Mouse (Mus musculus): ENCODE measurements around the gene C77080. TPM values are rescaled to one million over a fixed set of nuclear protein-coding genes. Genes with fewer than 3 reads are reported as not detected.
"Not testable (repeated sequence)": the region's sequence is repeated elsewhere in the genome, so short reads cannot be mapped to it uniquely, and the experiment has no call there.

Gene C77080
- polyA plus RNA-seq, 1 experiment: 15.6 TPM

GRCm38 (mm10) chr4:129221097-129222010 lies 39.9 kb downstream of the C77080 start:
- DNase-seq: peak in 1 of 2 experiments; percentile 35
- H3K4me3 ChIP-seq (replicated peaks; ENCODE audit: insufficient read depth, low read depth, low read length): no peak overlapping the region
- H3K27me3 ChIP-seq (ENCODE audit: control insufficient read depth, insufficient read depth, low read length): no peaks in the 10 kb centered on the region
- no peak for TF ChIP-seq POLR2A (IDR thresholded peaks at IDR 0.05; ENCODE audit: borderline replicate concordance, insufficient read depth, low read length)
- TF ChIP-seq CTCF (IDR thresholded peaks at IDR 0.05; ENCODE audit: borderline replicate concordance, insufficient read depth, low read depth, low read length): no peak
- peak overlapping the region; percentile 65 for H3K27ac ChIP-seq (ENCODE audit: insufficient read depth, low read length)
- peaks cover 67% of the 10 kb centered on the region for H3K4me1 ChIP-seq (ENCODE audit: control insufficient read depth, insufficient read depth, low read length)
- WGBS: 62% methylated on average over 23 of the region's 23 CpGs

GRCm38 (mm10) chr4:129220376-129221089 lies 40.7 kb downstream of the C77080 start:
- peak; percentile 81 to 87 for DNase-seq
- 7% methylated on average over 7 of the region's 7 CpGs for WGBS
- H3K27ac ChIP-seq (ENCODE audit: insufficient read depth, low read length): peak overlapping the region; percentile 65

GRCm38 (mm10) chr4:129219198-129219597 lies 42.0 kb downstream of the C77080 start:
- TF ChIP-seq POLR2A (IDR thresholded peaks at IDR 0.05; ENCODE audit: borderline replicate concordance, insufficient read depth, low read length) (no peak), CTCF (IDR thresholded peaks at IDR 0.05; ENCODE audit: borderline replicate concordance, insufficient read depth, low read depth, low read length) (no peak)
- WGBS: 53% methylated on average over 10 of the region's 10 CpGs
- H3K4me1 ChIP-seq (ENCODE audit: control insufficient read depth, insufficient read depth, low read length): peaks cover 49% of the 10 kb centered on the region
- H3K4me3 ChIP-seq (replicated peaks; ENCODE audit: insufficient read depth, low read depth, low read length): no peak overlapping the region
- no peak overlapping the region for H3K27ac ChIP-seq (ENCODE audit: insufficient read depth, low read length)
- H3K27me3 ChIP-seq (ENCODE audit: control insufficient read depth, insufficient read depth, low read length): no peaks in the 10 kb centered on the region
- DNase-seq: no peak

More at GRCm38 (mm10) chr4:129220376-129221089, 40.7 kb downstream of the C77080 start:
- TF ChIP-seq POLR2A (IDR thresholded peaks at IDR 0.05; ENCODE audit: borderline replicate concordance, insufficient read depth, low read length) (0 out of 2 replicates have a peak, but pooled peaks have one; percentile 11), CTCF (IDR thresholded peaks at IDR 0.05; ENCODE audit: borderline replicate concordance, insufficient read depth, low read depth, low read length) (no peak)
- Histone ChIP-seq H3K4me3 (replicated peaks; ENCODE audit: insufficient read depth, low read depth, low read length) (no peak overlapping the region), H3K27me3 (ENCODE audit: control insufficient read depth, insufficient read depth, low read length) (no peaks in the 10 kb centered on the region), H3K4me1 (ENCODE audit: control insufficient read depth, insufficient read depth, low read length) (peaks cover 59% of the 10 kb centered on the region)

GRCm38 (mm10) chr4:129218569-129219175 lies 42.5 kb downstream of the C77080 start:
- no peak for DNase-seq
- peaks cover 44% of the 10 kb centered on the region for H3K4me1 ChIP-seq (ENCODE audit: control insufficient read depth, insufficient read depth, low read length)
- H3K4me3 ChIP-seq (replicated peaks; ENCODE audit: insufficient read depth, low read depth, low read length): no peak overlapping the region
- 73% methylated on average over 7 of the region's 7 CpGs for WGBS
- TF ChIP-seq POLR2A (IDR thresholded peaks at IDR 0.05; ENCODE audit: borderline replicate concordance, insufficient read depth, low read length) (no peak), CTCF (IDR thresholded peaks at IDR 0.05; ENCODE audit: borderline replicate concordance, insufficient read depth, low read depth, low read length) (no peak)
- H3K27me3 ChIP-seq (ENCODE audit: control insufficient read depth, insufficient read depth, low read length): no peaks in the 10 kb centered on the region
- H3K27ac ChIP-seq (ENCODE audit: insufficient read depth, low read length): no peak overlapping the region

GRCm38 (mm10) chr4:129212486-129212885 lies 48.7 kb downstream of the C77080 start:
- not testable (repeated sequence) for H3K4me3 ChIP-seq (replicated peaks; ENCODE audit: insufficient read depth, low read depth, low read length); H3K27me3 ChIP-seq (ENCODE audit: control insufficient read depth, insufficient read depth, low read length); H3K27ac ChIP-seq (ENCODE audit: insufficient read depth, low read length); DNase-seq; H3K4me1 ChIP-seq (ENCODE audit: control insufficient read depth, insufficient read depth, low read length)
- WGBS: 70% methylated on average over 3 of the region's 3 CpGs
- 0 out of 2 replicates have a peak, but pooled peaks have one; percentile 13 for TF ChIP-seq CTCF (IDR thresholded peaks at IDR 0.05; ENCODE audit: borderline replicate concordance, insufficient read depth, low read depth, low read length)

- 59% methylated on average over 4 of the region's 4 CpGs for WGBS
- Histone ChIP-seq H3K27ac (ENCODE audit: insufficient read depth, low read length) (no peak overlapping the region), H3K4me3 (replicated peaks; ENCODE audit: insufficient read depth, low read depth, low read length) (no peak overlapping the region), H3K27me3 (ENCODE audit: control insufficient read depth, insufficient read depth, low read length) (no peaks in the 10 kb centered on the region), H3K4me1 (ENCODE audit: control insufficient read depth, insufficient read depth, low read length) (no peaks in the 10 kb centered on the region)
- TF ChIP-seq POLR2A (IDR thresholded peaks at IDR 0.05; ENCODE audit: borderline replicate concordance, insufficient read depth, low read length) (no peak), CTCF (IDR thresholded peaks at IDR 0.05; ENCODE audit: borderline replicate concordance, insufficient read depth, low read depth, low read length) (no peak)
- DNase-seq: no peak
Observed at GRCm38 (mm10) chr4:129211461-129211860, 49.7 kb downstream of the C77080 start.

GRCm38 (mm10) chr4:129209504-129209903 lies 51.7 kb downstream of the C77080 start:
- DNase-seq: no peak
- H3K27ac ChIP-seq (ENCODE audit: insufficient read depth, low read length): no peak overlapping the region
- TF ChIP-seq CTCF (IDR thresholded peaks at IDR 0.05; ENCODE audit: borderline replicate concordance, insufficient read depth, low read depth, low read length) (peak; percentile 59; the same call in 1 of the 2 replicates), POLR2A (IDR thresholded peaks at IDR 0.05; ENCODE audit: borderline replicate concordance, insufficient read depth, low read length) (no peak)
- WGBS: 21% methylated on average over 7 of the region's 7 CpGs
- H3K27me3 ChIP-seq (ENCODE audit: control insufficient read depth, insufficient read depth, low read length): no peaks in the 10 kb centered on the region
- H3K4me1 ChIP-seq (ENCODE audit: control insufficient read depth, insufficient read depth, low read length): no peaks in the 10 kb centered on the region
- H3K4me3 ChIP-seq (replicated peaks; ENCODE audit: insufficient read depth, low read depth, low read length): no peak overlapping the region
